ENCODE assay signal across 22 mouse cellular contexts in genomic region chr5:23519679-23520078, GRCm38 (mm10).
A peak's percentile ranks its signal among the peaks of the same experiment; 100 is the strongest.
DNase-seq lines count a peak whose midpoint lies in the region; ATAC-seq and TF ChIP-seq lines count a peak whose summit lies in the region.
"Had no signal": no experiment of that assay in that cellular context is flagged by ENCODE, and none has a peak within 500 bp of the region (broad histone marks: within the 10 kb centered on the region; RNA-seq: fewer than 3 reads in every experiment).

No protein-coding gene starts in this region.

- no peak for TF ChIP-seq CTCF in gastrocnemius, adult 2 months (IDR thresholded peaks at IDR 0.05)

- no peaks in the 10 kb centered on the region for H3K27me3 ChIP-seq in heart, embryonic 10.5 days (ENCODE audit: insufficient read depth, poor library complexity, severe bottlenecking)
- H3K27me3 ChIP-seq in heart, embryonic 15.5 days = no peaks in the 10 kb centered on the region
- H3K27me3 ChIP-seq: embryonic facial prominence, embryonic 13.5 days; forebrain, embryonic 12.5 days; hindbrain, embryonic 15.5 days had no signal

- no peak for DNase-seq in gastrocnemius, adult 2 months
- no peak for DNase-seq in gastrocnemius, postnatal 25 days
- DNase-seq in heart, embryonic 10.5 days (ENCODE audit: low spot score) = no peak
- no peak for DNase-seq in heart, postnatal 4 days
- DNase-seq: adrenal gland, adult 8-10 months; adrenal gland, postnatal 36 days; B cell, adult 2 months; cerebellum, adult 11-12 months; cerebellum, adult 9-10 months; cerebellum, postnatal 25 days; forebrain, postnatal 0 days; gastrocnemius, postnatal 36 days; kidney, adult 11 months; kidney, adult 9 months had no signal

- peak; percentile 54 for ATAC-seq in heart, embryonic 15.5 days (replicated peaks; ENCODE audit: insufficient number of reproducible peaks, insufficient read depth, low FRiP score, low read depth)
- ATAC-seq in inflammation-experienced regulatory T-cells, adult 6 months = no peak
- ATAC-seq in cerebellum, adult (ENCODE audit: insufficient number of reproducible peaks, low FRiP score, low TSS enrichment) = no peak
- ATAC-seq: CD4-positive, CD25-positive, alpha-beta regulatory T cell, adult 4 months; forebrain, postnatal 0 days had no signal

- no peaks in the 10 kb centered on the region for H3K9me3 ChIP-seq in heart, embryonic 10.5 days
- H3K9me3 ChIP-seq in heart, embryonic 15.5 days (replicated peaks) = no peaks in the 10 kb centered on the region
- H3K9me3 ChIP-seq: embryonic facial prominence, embryonic 13.5 days; forebrain, embryonic 12.5 days; G1E; hindbrain, embryonic 15.5 days had no signal

- peak overlapping the region; percentile 56; the same call in 1 of the 2 replicates for H3K27ac ChIP-seq in gastrocnemius, adult 2 months
- peak overlapping the region; percentile 83 for H3K27ac ChIP-seq in heart, embryonic 10.5 days
- H3K27ac ChIP-seq in heart, embryonic 15.5 days = peak overlapping the region; percentile 89
- H3K27ac ChIP-seq: embryonic facial prominence, embryonic 13.5 days; forebrain, embryonic 12.5 days; hindbrain, embryonic 15.5 days had no signal

- intact Hi-C loops in gastrocnemius, adult 2 months (cut with DNase I) = no loop called here

- peak overlapping the region; percentile 37 for H3K4me2 ChIP-seq in heart, embryonic 15.5 days
- H3K4me2 ChIP-seq: embryonic facial prominence, embryonic 13.5 days; forebrain, embryonic 12.5 days; hindbrain, embryonic 15.5 days had no signal

- no peak overlapping the region for H3K4me3 ChIP-seq in gastrocnemius, adult 2 months
- H3K4me3 ChIP-seq in heart, embryonic 10.5 days = no peak overlapping the region
- H3K4me3 ChIP-seq in heart, embryonic 15.5 days = no peak overlapping the region
- H3K4me3 ChIP-seq: embryonic facial prominence, embryonic 13.5 days; forebrain, embryonic 12.5 days; hindbrain, embryonic 15.5 days had no signal

- WGBS in heart, embryonic 10.5 days = 54% methylated on average over 3 of the region's 3 CpGs
- 56% methylated on average over 3 of the region's 3 CpGs for WGBS in heart, embryonic 15.5 days

- peaks cover 50% of the 10 kb centered on the region for H3K36me3 ChIP-seq in heart, embryonic 10.5 days
- H3K36me3 ChIP-seq in heart, embryonic 15.5 days = peaks cover 15% of the 10 kb centered on the region; the same call in 1 of the 2 replicates

- H3K4me1 ChIP-seq in heart, embryonic 10.5 days = peaks cover 44% of the 10 kb centered on the region
- H3K4me1 ChIP-seq in heart, embryonic 15.5 days (replicated peaks) = peaks cover 45% of the 10 kb centered on the region

- H3K9ac ChIP-seq in heart, embryonic 15.5 days = no peak overlapping the region
- H3K9ac ChIP-seq: embryonic facial prominence, embryonic 13.5 days; forebrain, embryonic 12.5 days; forebrain, postnatal 0 days; hindbrain, embryonic 15.5 days had no signal
